Mouse (Mus musculus) spleen, adult 2 months (tissue): ENCODE data around the gene Cdon.

Experiments
- CTCF ChIP-seq: fragments of 200-500 bp; IDR thresholded peaks from 2 replicates; pipeline ENCODE4 v1.5.1; 2011; ENCODE audit warnings: mild to moderate bottlenecking, inconsistent platforms; ENCODE audit not compliant: insufficient read depth, insufficient read length, insufficient replicate concordance; ENCODE audit errors: extremely low read depth
- POLR2A ChIP-seq: fragments of 200-500 bp; IDR thresholded peaks from 2 replicates; pipeline ENCODE4 v1.6.1; 2011; ENCODE audit warnings: low read depth, low read length, inconsistent platforms

GRCm38 (mm10) chr9:35544666-35545065 is 123.7 kb downstream of the Cdon start:
- TF ChIP-seq CTCF (no peak), POLR2A (no peak)
